Mouse (Mus musculus): Measurements from ENCODE around the gene Papola. TPM values are rescaled to one million over a fixed set of nuclear protein-coding genes. Genes with fewer than 3 reads are reported as not detected.

Gene Papola
- polyA plus RNA-seq (2014; fragmentation: Nextera tagmentation; extraction: Ambion mirVana): 129 and 140 TPM in 2 replicates

GRCm38 (mm10) chr12:105784196-105784999, at the start of gene Papola:
Gene Papola, plus strand, starts transcription at chr12:105784694.
- H3K27me3 ChIP-seq (ENCODE audit: control insufficient read depth, insufficient read depth, low read length): no peaks in the 10 kb centered on the region
- under 1% methylated on average over 80 of the region's 85 CpGs for WGBS
- peak within 1 kb of the TSS; percentile 84 for H3K4me2 ChIP-seq (replicated peaks)
- DNase-seq (ENCODE audit: low spot score) (peak; percentile 95), ATAC-seq (ENCODE audit: low FRiP score) (peak; percentile 95)
- H3K4me3 ChIP-seq (replicated peaks; ENCODE audit: low read length): peak within 1 kb of the TSS; percentile 91
- peak within 1 kb of the TSS; percentile 99 for H3K27ac ChIP-seq
- H3K9me3 ChIP-seq (ENCODE audit: control insufficient read depth, low read length): no peaks in the 10 kb centered on the region
- peaks cover 15% of the 10 kb centered on the region for H3K4me1 ChIP-seq (replicated peaks; ENCODE audit: control insufficient read depth, insufficient read depth, low read length)
- H3K36me3 ChIP-seq (replicated peaks; ENCODE audit: control insufficient read depth, insufficient read depth): no peaks in the 10 kb centered on the region
- H3K9ac ChIP-seq: peak within 1 kb of the TSS; percentile 90

- no peak overlapping the region for H3K4me2 ChIP-seq (replicated peaks)
- WGBS: 70% methylated on average over 7 of the region's 7 CpGs
- H3K4me3 ChIP-seq (replicated peaks; ENCODE audit: low read length): no peak overlapping the region
- no peak overlapping the region for H3K9ac ChIP-seq
- ATAC-seq (ENCODE audit: low FRiP score): no peak
- H3K27me3 ChIP-seq (ENCODE audit: control insufficient read depth, insufficient read depth, low read length): no peaks in the 10 kb centered on the region
- H3K4me1 ChIP-seq (replicated peaks; ENCODE audit: control insufficient read depth, insufficient read depth, low read length): no peaks in the 10 kb centered on the region
- DNase-seq (ENCODE audit: low spot score): no peak
- H3K36me3 ChIP-seq (replicated peaks; ENCODE audit: control insufficient read depth, insufficient read depth): no peaks in the 10 kb centered on the region
- H3K27ac ChIP-seq: no peak overlapping the region
- no peaks in the 10 kb centered on the region for H3K9me3 ChIP-seq (ENCODE audit: control insufficient read depth, low read length)
Measured at GRCm38 (mm10) chr12:105735226-105735888, 49.1 kb upstream of the Papola start.

GRCm38 (mm10) chr12:105735889-105736251, 48.6 kb upstream of the Papola start:
- Histone ChIP-seq H3K36me3 (replicated peaks; ENCODE audit: control insufficient read depth, insufficient read depth) (no peaks in the 10 kb centered on the region), H3K9me3 (ENCODE audit: control insufficient read depth, low read length) (no peaks in the 10 kb centered on the region), H3K4me3 (replicated peaks; ENCODE audit: low read length) (no peak overlapping the region), H3K27ac (no peak overlapping the region), H3K4me2 (replicated peaks) (no peak overlapping the region), H3K27me3 (ENCODE audit: control insufficient read depth, insufficient read depth, low read length) (no peaks in the 10 kb centered on the region), H3K4me1 (replicated peaks; ENCODE audit: control insufficient read depth, insufficient read depth, low read length) (no peaks in the 10 kb centered on the region), H3K9ac (no peak overlapping the region)
- whole genome bisulfite sequencing: 89% methylated on average over 6 of the region's 6 CpGs
- DNase-seq (ENCODE audit: low spot score) (no peak), ATAC-seq (ENCODE audit: low FRiP score) (no peak)

- no peak for DNase-seq (ENCODE audit: low spot score)
- ATAC-seq (ENCODE audit: low FRiP score): no peak
- Histone ChIP-seq H3K9me3 (ENCODE audit: control insufficient read depth, low read length) (no peaks in the 10 kb centered on the region), H3K4me3 (replicated peaks; ENCODE audit: low read length) (no peak overlapping the region), H3K27me3 (ENCODE audit: control insufficient read depth, insufficient read depth, low read length) (no peaks in the 10 kb centered on the region), H3K27ac (no peak overlapping the region), H3K4me1 (replicated peaks; ENCODE audit: control insufficient read depth, insufficient read depth, low read length) (no peaks in the 10 kb centered on the region), H3K9ac (no peak overlapping the region), H3K4me2 (replicated peaks) (no peak overlapping the region), H3K36me3 (replicated peaks; ENCODE audit: control insufficient read depth, insufficient read depth) (no peaks in the 10 kb centered on the region)
- 75% methylated on average over 15 of the region's 15 CpGs for WGBS
Measured at GRCm38 (mm10) chr12:105738316-105739096, 46.0 kb upstream of the Papola start.

- DNase-seq (ENCODE audit: low spot score): no peak
Measured at GRCm38 (mm10) chr12:105739656-105740055, 44.8 kb upstream of the Papola start.

GRCm38 (mm10) chr12:105748114-105748513, 36.4 kb upstream of the Papola start:
- Histone ChIP-seq H3K4me2 (replicated peaks) (no peak overlapping the region), H3K9me3 (ENCODE audit: control insufficient read depth, low read length) (no peaks in the 10 kb centered on the region), H3K4me3 (replicated peaks; ENCODE audit: low read length) (no peak overlapping the region), H3K36me3 (replicated peaks; ENCODE audit: control insufficient read depth, insufficient read depth) (no peaks in the 10 kb centered on the region), H3K27ac (no peak overlapping the region), H3K9ac (no peak overlapping the region), H3K4me1 (replicated peaks; ENCODE audit: control insufficient read depth, insufficient read depth, low read length) (no peaks in the 10 kb centered on the region), H3K27me3 (ENCODE audit: control insufficient read depth, insufficient read depth, low read length) (no peaks in the 10 kb centered on the region)
- ATAC-seq (ENCODE audit: low FRiP score): no peak
- 91% methylated on average over 5 of the region's 5 CpGs for WGBS
- no peak for DNase-seq (ENCODE audit: low spot score)

More at GRCm38 (mm10) chr12:105739656-105740055, 44.8 kb upstream of the Papola start:
- no peak for ATAC-seq (ENCODE audit: low FRiP score)
- Histone ChIP-seq H3K36me3 (replicated peaks; ENCODE audit: control insufficient read depth, insufficient read depth) (no peaks in the 10 kb centered on the region), H3K4me2 (replicated peaks) (no peak overlapping the region), H3K9ac (no peak overlapping the region), H3K27ac (no peak overlapping the region), H3K27me3 (ENCODE audit: control insufficient read depth, insufficient read depth, low read length) (no peaks in the 10 kb centered on the region), H3K4me1 (replicated peaks; ENCODE audit: control insufficient read depth, insufficient read depth, low read length) (no peaks in the 10 kb centered on the region), H3K9me3 (ENCODE audit: control insufficient read depth, low read length) (no peaks in the 10 kb centered on the region), H3K4me3 (replicated peaks; ENCODE audit: low read length) (no peak overlapping the region)
- 91% methylated on average over 8 of the region's 8 CpGs for WGBS

- Histone ChIP-seq H3K4me1 (replicated peaks; ENCODE audit: control insufficient read depth, insufficient read depth, low read length) (no peaks in the 10 kb centered on the region), H3K9me3 (ENCODE audit: control insufficient read depth, low read length) (no peaks in the 10 kb centered on the region), H3K4me2 (replicated peaks) (no peak overlapping the region), H3K36me3 (replicated peaks; ENCODE audit: control insufficient read depth, insufficient read depth) (no peaks in the 10 kb centered on the region), H3K27ac (no peak overlapping the region), H3K27me3 (ENCODE audit: control insufficient read depth, insufficient read depth, low read length) (no peaks in the 10 kb centered on the region), H3K4me3 (replicated peaks; ENCODE audit: low read length) (no peak overlapping the region), H3K9ac (no peak overlapping the region)
- ATAC-seq (ENCODE audit: low FRiP score) (no peak), DNase-seq (ENCODE audit: low spot score) (no peak)
- WGBS: 95% methylated on average over 10 of the region's 10 CpGs
Measured at GRCm38 (mm10) chr12:105753813-105754212, 30.7 kb upstream of the Papola start.

- Histone ChIP-seq H3K27me3 (ENCODE audit: control insufficient read depth, insufficient read depth, low read length) (no peaks in the 10 kb centered on the region), H3K9ac (no peak overlapping the region), H3K4me1 (replicated peaks; ENCODE audit: control insufficient read depth, insufficient read depth, low read length) (no peaks in the 10 kb centered on the region), H3K4me2 (replicated peaks) (no peak overlapping the region), H3K4me3 (replicated peaks; ENCODE audit: low read length) (no peak overlapping the region), H3K9me3 (ENCODE audit: control insufficient read depth, low read length) (no peaks in the 10 kb centered on the region), H3K27ac (no peak overlapping the region), H3K36me3 (replicated peaks; ENCODE audit: control insufficient read depth, insufficient read depth) (no peaks in the 10 kb centered on the region)
- DNase-seq (ENCODE audit: low spot score) (no peak), ATAC-seq (ENCODE audit: low FRiP score) (no peak)
- 39% methylated on average over 15 of the region's 15 CpGs for WGBS
Measured at GRCm38 (mm10) chr12:105757816-105758497, 26.5 kb upstream of the Papola start.

- WGBS: 91% methylated on average over 2 of the region's 2 CpGs
- no peaks in the 10 kb centered on the region for H3K27me3 ChIP-seq (ENCODE audit: control insufficient read depth, insufficient read depth, low read length)
- no peak overlapping the region for H3K4me2 ChIP-seq (replicated peaks)
- no peak overlapping the region for H3K27ac ChIP-seq
- no peak overlapping the region for H3K4me3 ChIP-seq (replicated peaks; ENCODE audit: low read length)
- no peak for DNase-seq (ENCODE audit: low spot score)
- H3K9me3 ChIP-seq (ENCODE audit: control insufficient read depth, low read length): no peaks in the 10 kb centered on the region
- no peaks in the 10 kb centered on the region for H3K4me1 ChIP-seq (replicated peaks; ENCODE audit: control insufficient read depth, insufficient read depth, low read length)
- no peak for ATAC-seq (ENCODE audit: low FRiP score)
- no peak overlapping the region for H3K9ac ChIP-seq
- no peaks in the 10 kb centered on the region for H3K36me3 ChIP-seq (replicated peaks; ENCODE audit: control insufficient read depth, insufficient read depth)
Measured at GRCm38 (mm10) chr12:105758911-105759310, 25.6 kb upstream of the Papola start.

Data from hindbrain, embryonic 14.5 days (tissue).